Mouse (Mus musculus): ENCODE results near the gene Brap. TPM values are rescaled to one million over a fixed set of nuclear protein-coding genes. Genes with fewer than 3 reads are reported as not detected.

The Brap gene
- polyA plus RNA-seq, 1 experiment, result 41.2 TPM

GRCm38 (mm10) chr5:121736641-121737040 lies 76.3 kb downstream of the Brap start:
- no peak overlapping the region for H3K27ac ChIP-seq (ENCODE audit: insufficient read depth, low read depth, low read length)
- H3K4me3 ChIP-seq (ENCODE audit: insufficient read depth, low read length), result no peak overlapping the region
- peaks cover 27% of the 10 kb centered on the region for H3K4me1 ChIP-seq (ENCODE audit: control insufficient read depth, insufficient read depth, low read length)
- TF ChIP-seq POLR2A (IDR thresholded peaks at IDR 0.05; ENCODE audit: borderline replicate concordance, low read depth, low read length) (no peak), CTCF (IDR thresholded peaks at IDR 0.05; ENCODE audit: low read depth, low read length) (no peak)

Other genes with a start within 250 kb of the Brap start
- gene Tmem116, start 208.7 kb upstream of the Brap start, polyA plus RNA-seq (2012; ENCODE audit: insufficient read depth, insufficient read length, missing spikeins), result 2.3 and 2.8 TPM in 2 replicates
- 365 and 401 TPM in 2 replicates for gene Erp29, start 208.1 kb upstream of the Brap start, polyA plus RNA-seq (2012; ENCODE audit: insufficient read depth, insufficient read length, missing spikeins)
- gene Adam1b, start 157.1 kb upstream of the Brap start, polyA plus RNA-seq (2012; ENCODE audit: insufficient read depth, insufficient read length, missing spikeins), result not detected in 2 replicates
- gene Adam1a, start 115.1 kb upstream of the Brap start, polyA plus RNA-seq (2012; ENCODE audit: insufficient read depth, insufficient read length, missing spikeins), result 3.0 and 4.3 TPM in 2 replicates
- not detected in 2 replicates for gene Gm42878, start 115.1 kb upstream of the Brap start, polyA plus RNA-seq (2012; ENCODE audit: insufficient read depth, insufficient read length, missing spikeins)
- gene Mapkapk5, start 114.7 kb upstream of the Brap start, polyA plus RNA-seq (2012; ENCODE audit: insufficient read depth, insufficient read length, missing spikeins), result 75.7 TPM in 2 replicates
- gene Aldh2, start 66.7 kb upstream of the Brap start, polyA plus RNA-seq (2012; ENCODE audit: insufficient read depth, insufficient read length, missing spikeins), result 844 and 895 TPM in 2 replicates
- 8.6 and 9.0 TPM in 2 replicates for gene Acad12, start 41.6 kb upstream of the Brap start, polyA plus RNA-seq (2012; ENCODE audit: insufficient read depth, insufficient read length, missing spikeins)
- 3.3 and 5.5 TPM in 2 replicates for gene Acad10, start within 50 bp of the Brap start, polyA plus RNA-seq (2012; ENCODE audit: insufficient read depth, insufficient read length, missing spikeins)
- gene Atxn2, start 50.8 kb downstream of the Brap start, polyA plus RNA-seq (2012; ENCODE audit: insufficient read depth, insufficient read length, missing spikeins), result 62.9 and 70.6 TPM in 2 replicates
- 69.5 and 77.5 TPM in 2 replicates for gene Sh2b3, start 177.1 kb downstream of the Brap start, polyA plus RNA-seq (2012; ENCODE audit: insufficient read depth, insufficient read length, missing spikeins)
- gene Pheta1, start 188.4 kb downstream of the Brap start, polyA plus RNA-seq (2012; ENCODE audit: insufficient read depth, insufficient read length, missing spikeins), result 6.5 and 6.6 TPM in 2 replicates